23 mouse cellular contexts compared by ENCODE assay signal in the genomic region with DNA sequence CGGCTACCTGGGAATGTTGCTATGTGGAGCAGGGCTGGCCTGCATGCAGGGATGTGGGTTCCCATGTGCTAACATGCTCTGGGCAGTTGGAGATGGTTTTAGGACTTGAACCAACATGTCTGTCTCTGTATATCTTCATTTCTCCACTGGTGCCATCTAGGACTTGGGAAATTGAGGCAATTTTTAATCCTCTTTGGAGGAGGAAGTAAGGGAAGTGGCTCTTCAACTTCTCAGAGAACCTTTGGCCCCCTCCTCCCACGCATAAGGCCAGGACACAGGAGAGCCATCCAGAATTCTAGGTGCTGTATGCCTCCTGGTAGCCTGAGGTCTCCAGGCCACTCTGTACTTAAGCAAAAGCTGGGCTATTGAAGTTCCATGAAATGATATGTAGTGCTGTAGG. TPM values are rescaled to one million over a fixed set of nuclear protein-coding genes. Genes with fewer than 3 reads are reported as not detected.
DNase-seq lines count a peak whose midpoint lies in the region; ATAC-seq and TF ChIP-seq lines count a peak whose summit lies in the region.
"Had no signal": no experiment of that assay in that cellular context is flagged by ENCODE, and none has a peak within 500 bp of the region (broad histone marks: within the 10 kb centered on the region; RNA-seq: fewer than 3 reads in every experiment).

No protein-coding gene starts in this region.

- peaks cover 21% of the 10 kb centered on the region for H3K36me3 ChIP-seq in liver, adult 2 months (ENCODE audit: control insufficient read depth, insufficient read depth, low read length)
- H3K36me3 ChIP-seq in liver, embryonic 11.5 days (ENCODE audit: control insufficient read depth, insufficient read depth, low read length): peaks cover 16% of the 10 kb centered on the region
- peaks cover 65% of the 10 kb centered on the region for H3K36me3 ChIP-seq in E14TG2a.4 (ENCODE audit: insufficient read depth, low read length)

- TF ChIP-seq CTCF in liver, adult 2 months (IDR thresholded peaks at IDR 0.05; ENCODE audit: low read depth, low read length): no peak
- no peak for TF ChIP-seq CTCF in E14TG2a.4 (conservative IDR thresholded peaks at IDR 0.05; ENCODE audit: low read length)

- H3K79me2 ChIP-seq in liver, adult 2 months (ENCODE audit: control insufficient read depth, insufficient read depth, low read length): peaks cover 24% of the 10 kb centered on the region; the same call in 1 of the 2 replicates

- no peak for DNase-seq in liver, adult 2 months (ENCODE audit: extremely low read depth, low read depth, low spot score)
- DNase-seq in liver, embryonic 11.5 days (ENCODE audit: low spot score): no peak
- peak; percentile 86 for DNase-seq in gonadal fat pad, adult 2 months (ENCODE audit: low read depth)
- no peak for DNase-seq in frontal cortex, postnatal 14 days (ENCODE audit: low spot score in 2 of 2)
- no peak for DNase-seq in right cerebral cortex, postnatal 36 days (ENCODE audit: low spot score in 2 of 2)
- DNase-seq: adrenal gland, postnatal 10 days; adrenal gland, postnatal 36 days; cerebellum, adult 11 months; cerebellum, adult 2 months; cerebellum, adult 9-11 months; cerebellum, postnatal 25 days; gastrocnemius, postnatal 10 days; gastrocnemius, postnatal 36 days had no signal

- H3K4me3 ChIP-seq in liver, adult 2 months (ENCODE audit: insufficient read depth, low read depth, low read length): no peak overlapping the region
- no peak overlapping the region for H3K4me3 ChIP-seq in liver, embryonic 11.5 days (ENCODE audit: low read depth, low read length)
- H3K4me3 ChIP-seq in E14TG2a.4 (replicated peaks; ENCODE audit: low read length): peak overlapping the region; percentile 45
- H3K4me3 ChIP-seq: embryonic facial prominence, embryonic 12.5 days; embryonic facial prominence, embryonic 15.5 days; forebrain, embryonic 12.5 days; forebrain, embryonic 15.5 days; hindbrain, embryonic 12.5 days; hindbrain, embryonic 15.5 days had no signal

- no peaks in the 10 kb centered on the region for H3K9me3 ChIP-seq in liver, embryonic 11.5 days (ENCODE audit: control insufficient read depth, low read length)
- H3K9me3 ChIP-seq in E14TG2a.4 (ENCODE audit: low read length): no peaks in the 10 kb centered on the region
- H3K9me3 ChIP-seq: embryonic facial prominence, embryonic 12.5 days; embryonic facial prominence, embryonic 15.5 days; forebrain, embryonic 12.5 days; forebrain, embryonic 15.5 days; G1E; hindbrain, embryonic 12.5 days; hindbrain, embryonic 15.5 days had no signal

- no peak overlapping the region for H3K4me2 ChIP-seq in liver, embryonic 11.5 days
- H3K4me2 ChIP-seq: embryonic facial prominence, embryonic 12.5 days; embryonic facial prominence, embryonic 15.5 days; forebrain, embryonic 12.5 days; forebrain, embryonic 15.5 days; heart, embryonic 11.5 days; hindbrain, embryonic 12.5 days; hindbrain, embryonic 15.5 days had no signal

- H3K4me1 ChIP-seq in liver, adult 2 months (ENCODE audit: control insufficient read depth, insufficient read depth, low read length): peaks cover 48% of the 10 kb centered on the region
- H3K4me1 ChIP-seq in liver, embryonic 11.5 days (replicated peaks; ENCODE audit: control insufficient read depth, insufficient read depth, low read length): peaks cover 10% of the 10 kb centered on the region
- H3K4me1 ChIP-seq in E14TG2a.4 (replicated peaks; ENCODE audit: low read depth, low read length): peaks cover 31% of the 10 kb centered on the region

- 67% methylated on average over 2 of the region's 2 CpGs for WGBS in liver, adult 2 months
- WGBS in liver, embryonic 11.5 days: 96% methylated on average over 2 of the region's 2 CpGs

- no peaks in the 10 kb centered on the region for H3K27me3 ChIP-seq in liver, adult 2 months (ENCODE audit: control insufficient read depth, insufficient read depth, low read length)
- no peaks in the 10 kb centered on the region for H3K27me3 ChIP-seq in liver, embryonic 11.5 days (replicated peaks; ENCODE audit: control insufficient read depth, insufficient read depth, low read length)
- H3K27me3 ChIP-seq in E14TG2a.4 (ENCODE audit: insufficient read depth, low read length): no peaks in the 10 kb centered on the region
- H3K27me3 ChIP-seq: embryonic facial prominence, embryonic 12.5 days; embryonic facial prominence, embryonic 15.5 days; forebrain, embryonic 12.5 days; forebrain, embryonic 15.5 days; hindbrain, embryonic 12.5 days; hindbrain, embryonic 15.5 days; Patski had no signal

- no peak for TF ChIP-seq POLR2A in liver, adult 2 months (IDR thresholded peaks at IDR 0.05; ENCODE audit: extremely low read depth, insufficient read depth, low read length)

- H3K27ac ChIP-seq in liver, adult 2 months (replicated peaks; ENCODE audit: insufficient read depth, low read depth, low read length): peak overlapping the region; percentile 69
- H3K27ac ChIP-seq in liver, embryonic 11.5 days (ENCODE audit: low read depth, low read length): no peak overlapping the region
- H3K27ac ChIP-seq: embryonic facial prominence, embryonic 12.5 days; embryonic facial prominence, embryonic 15.5 days; forebrain, embryonic 12.5 days; forebrain, embryonic 15.5 days; hindbrain, embryonic 12.5 days; hindbrain, embryonic 15.5 days had no signal

- no peak overlapping the region for H3K9ac ChIP-seq in liver, adult 2 months (ENCODE audit: low read depth, low read length)
- no peak overlapping the region for H3K9ac ChIP-seq in liver, embryonic 11.5 days (ENCODE audit: low read depth, low read length)
- H3K9ac ChIP-seq: embryonic facial prominence, embryonic 12.5 days; embryonic facial prominence, embryonic 15.5 days; forebrain, embryonic 12.5 days; forebrain, embryonic 15.5 days; hindbrain, embryonic 12.5 days; hindbrain, embryonic 15.5 days had no signal

- ATAC-seq in liver, embryonic 11.5 days (replicated peaks; ENCODE audit: low FRiP score): no peak
- ATAC-seq: forebrain, embryonic 15.5 days; Patski had no signal

RNA-seq across cellular contexts. Expression of a gene that starts 4.1 kb away (rescaled TPM):
- 49.8 and 52.2 TPM in 2 replicates for total RNA-seq in liver, adult 2 months (2014; rRNA removed)
- 13.7 and 13.9 TPM in 2 replicates for polyA plus RNA-seq in liver, adult 2 months (2012; rRNA removed)
- 16.7 and 18.4 TPM in 2 replicates for polyA plus RNA-seq in liver, embryonic 11.5 days (2014; fragmentation: Nextera tagmentation; extraction: Ambion mirVana)
- polyA plus RNA-seq in gonadal fat pad, adult 2 months (2012; rRNA removed): 14.4 and 14.5 TPM in 2 replicates

RNA-seq across cellular contexts. Expression of a gene that starts 12.6 kb away (rescaled TPM):
- 10.3 and 13.0 TPM in 2 replicates for total RNA-seq in liver, adult 2 months (2014; rRNA removed)
- 11.7 and 15.0 TPM in 2 replicates for polyA plus RNA-seq in liver, adult 2 months (2012; rRNA removed)
- 104 and 108 TPM in 2 replicates for polyA plus RNA-seq in liver, embryonic 11.5 days (2014; fragmentation: Nextera tagmentation; extraction: Ambion mirVana)
- polyA plus RNA-seq in gonadal fat pad, adult 2 months (2012; rRNA removed): 22.4 and 24.8 TPM in 2 replicates

RNA-seq across cellular contexts. Expression of a gene that starts 47.3 kb away (rescaled TPM):
- total RNA-seq in liver, adult 2 months (2014; rRNA removed): 1.7 TPM in 2 replicates
- 0.54 and 0.57 TPM in 2 replicates for polyA plus RNA-seq in liver, adult 2 months (2012; rRNA removed)
- 1.4 and 1.5 TPM in 2 replicates for polyA plus RNA-seq in liver, embryonic 11.5 days (2014; fragmentation: Nextera tagmentation; extraction: Ambion mirVana)
- 1.3 and 1.5 TPM in 2 replicates for polyA plus RNA-seq in gonadal fat pad, adult 2 months (2012; rRNA removed)
- polyA plus RNA-seq: G1E had no signal
